Mouse (Mus musculus) lung, postnatal 0 days (tissue): ENCODE measurements around the gene Il11. TPM values are rescaled to one million over a fixed set of nuclear protein-coding genes. Genes with fewer than 3 reads are reported as not detected.
A peak's percentile ranks its signal among the peaks of the same experiment; 100 is the strongest.
"Not testable (repeated sequence)": the region's sequence is repeated elsewhere in the genome, so short reads cannot be mapped to it uniquely, and the experiment has no call there.

Source experiments
- ATAC-seq: fragments of 200-750 bp; cut with Nextera tagmentation; 2 replicates; pipeline ENCODE4 v1.8.0; 2017; ENCODE audit warnings: moderate library complexity
- DNase-seq: peaks from one replicate; pipeline ENCODE4 v3.0.0-alpha.2; 2016; ENCODE audit warnings: low spot score
- H3K27ac ChIP-seq: fragments of 300-500 bp; sonication (generic); 2 replicates; pipeline ENCODE4 v1.5.1; 2014; ENCODE audit warnings: antibody characterized with exemption, mild to moderate bottlenecking, low read length, mixed read lengths
- H3K27me3 ChIP-seq: fragments of 300-500 bp; sonication (generic); replicated peaks from 2 replicates; pipeline ENCODE4 v1.6.1; 2014; ENCODE audit warnings: low read length, mixed read lengths; ENCODE audit not compliant: insufficient read depth
- H3K36me3 ChIP-seq: fragments of 300-500 bp; sonication (generic); 2 replicates; pipeline ENCODE4 v1.6.1; 2014; ENCODE audit warnings: low read length, mixed read lengths; ENCODE audit not compliant: insufficient read depth
- H3K4me1 ChIP-seq: fragments of 300-500 bp; sonication (generic); 2 replicates; pipeline ENCODE4 v1.6.1; 2014; ENCODE audit warnings: antibody characterized with exemption, low read depth, low read length, mixed read lengths; ENCODE audit not compliant: insufficient read depth
- H3K4me2 ChIP-seq: fragments of 300-500 bp; sonication (generic); replicated peaks from 2 replicates; pipeline ENCODE4 v1.6.1; 2014; ENCODE audit warnings: low read depth, mild to moderate bottlenecking, low read length, moderate library complexity, mixed read lengths
- H3K4me3 ChIP-seq: fragments of 300-500 bp; sonication (generic); 2 replicates; pipeline ENCODE4 v1.5.1; 2014; ENCODE audit warnings: low read depth, low read length
- H3K9ac ChIP-seq: fragments of 300-500 bp; sonication (generic); replicated peaks from 2 replicates; pipeline ENCODE4 v1.6.1; 2014; ENCODE audit warnings: low read depth, mild to moderate bottlenecking
- H3K9me3 ChIP-seq: fragments of 300-500 bp; sonication (generic); 2 replicates; pipeline ENCODE4 v1.6.1; 2016; ENCODE audit warnings: low read length, mixed read lengths
- CTCF ChIP-seq: IDR thresholded peaks from 2 replicates; pipeline ENCODE4 v1.5.1; 2016; ENCODE audit warnings: antibody characterized with exemption, mild to moderate bottlenecking
- EP300 ChIP-seq: IDR thresholded peaks from 2 replicates; pipeline ENCODE4 v1.6.1; 2016; ENCODE audit warnings: antibody characterized with exemption, mild to moderate bottlenecking, control low read depth
- WGBS: fragments of 180-500 bp; shearing (Covaris S2); extraction: QIAGEN DNeasy Blood & Tissue Kit; methylation state at CpG from one replicate; pipeline ENCODE4 v1.1.7; 2014; 5-methylcytosine and 5-hydroxymethylcytosine counted together
- polyA plus RNA-seq: library from polyadenylated mRNA; unstranded; fragments of >200 nt; fragmentation: Nextera tagmentation; extraction: Ambion mirVana; gene quantifications from 2 replicates; pipeline ENCODE4 v1.2.1, GENCODE M21; 2015

Il11 gene
- polyA plus RNA-seq, 1 experiment from 2014 or later: 0.29 TPM

DNA sequence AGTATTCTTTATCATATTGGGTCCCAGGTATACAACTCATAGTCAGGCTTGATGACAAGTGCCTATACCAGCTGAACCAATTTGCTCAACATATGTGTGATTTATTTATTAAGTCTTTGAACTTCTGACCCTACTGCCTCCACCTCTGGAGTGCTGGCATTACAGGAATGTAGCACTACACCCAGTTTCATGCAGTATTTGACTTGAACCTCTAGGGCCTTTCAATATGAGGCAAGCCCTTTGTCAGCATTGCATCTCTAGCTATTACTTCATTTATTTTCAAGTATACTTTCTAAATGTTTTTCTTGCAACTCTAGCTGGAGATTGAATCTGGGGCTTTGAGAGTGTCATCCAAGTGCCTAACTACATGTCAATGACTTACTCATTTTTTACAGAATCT lies 19.6 kb upstream of the Il11 start:
- Histone ChIP-seq H3K4me1 (no peaks in the 10 kb centered on the region), H3K27me3 (no peaks in the 10 kb centered on the region), H3K36me3 (peaks cover 16% of the 10 kb centered on the region; the same call in 1 of the 2 replicates), H3K9ac (no peak overlapping the region), H3K4me3 (no peak overlapping the region), H3K4me2 (no peak overlapping the region), H3K9me3 (no peaks in the 10 kb centered on the region), H3K27ac (no peak overlapping the region)
- DNase-seq (peak; percentile 64), ATAC-seq (peak; percentile 79)
- TF ChIP-seq EP300 (0 out of 2 replicates have a peak, but pooled peaks have one; percentile 29), CTCF (0 out of 2 replicates have a peak, but pooled peaks have one; percentile 16)

DNA sequence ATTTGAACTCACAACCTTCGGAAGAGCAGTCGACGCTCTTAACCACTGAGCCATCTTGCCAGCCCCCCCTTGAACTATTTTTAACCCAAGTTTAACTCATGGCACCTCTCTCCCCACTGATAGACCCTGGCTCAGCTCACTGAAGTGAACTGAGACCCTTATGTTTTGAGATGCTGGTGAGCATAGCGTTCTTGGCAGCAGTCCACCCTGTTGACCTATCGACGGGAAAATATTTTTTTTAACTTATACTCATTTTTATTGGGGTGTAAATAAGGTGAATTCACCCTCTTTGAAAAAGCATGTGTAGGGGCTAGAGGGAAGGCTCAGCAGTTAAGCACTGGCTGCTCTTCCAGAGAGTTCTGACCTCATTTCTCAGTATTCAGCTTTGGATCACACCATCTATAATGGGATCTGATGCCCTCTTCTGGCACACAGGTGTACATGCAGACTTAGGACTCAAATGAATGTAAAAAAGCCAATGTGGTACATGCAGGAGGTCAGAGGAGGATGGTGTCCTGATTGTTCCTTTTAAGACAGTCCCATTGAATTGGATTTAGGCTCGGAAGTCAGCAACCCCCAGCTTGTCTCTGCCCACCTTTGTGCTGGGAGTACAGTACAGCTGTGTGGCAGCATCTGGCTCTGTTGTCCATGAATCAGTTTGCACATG lies 13.2 kb upstream of the Il11 start:
- peaks cover 5% of the 10 kb centered on the region; the same call in 1 of the 2 replicates for H3K36me3 ChIP-seq
- H3K9ac ChIP-seq: no peak overlapping the region
- no peak overlapping the region for H3K4me2 ChIP-seq
- no peaks in the 10 kb centered on the region for H3K27me3 ChIP-seq
- no peak overlapping the region for H3K4me3 ChIP-seq
- DNase-seq (peak; percentile 82), ATAC-seq (no peak)
- H3K4me1 ChIP-seq: 0 out of 2 replicates have a peak, but pooled peaks cover 4% of the 10 kb centered on the region
- TF ChIP-seq CTCF (peak; percentile 86), EP300 (no peak)
- H3K9me3 ChIP-seq: no peaks in the 10 kb centered on the region
- H3K27ac ChIP-seq: no peak overlapping the region
- WGBS: 63% methylated on average over 7 of the region's 7 CpGs

DNA sequence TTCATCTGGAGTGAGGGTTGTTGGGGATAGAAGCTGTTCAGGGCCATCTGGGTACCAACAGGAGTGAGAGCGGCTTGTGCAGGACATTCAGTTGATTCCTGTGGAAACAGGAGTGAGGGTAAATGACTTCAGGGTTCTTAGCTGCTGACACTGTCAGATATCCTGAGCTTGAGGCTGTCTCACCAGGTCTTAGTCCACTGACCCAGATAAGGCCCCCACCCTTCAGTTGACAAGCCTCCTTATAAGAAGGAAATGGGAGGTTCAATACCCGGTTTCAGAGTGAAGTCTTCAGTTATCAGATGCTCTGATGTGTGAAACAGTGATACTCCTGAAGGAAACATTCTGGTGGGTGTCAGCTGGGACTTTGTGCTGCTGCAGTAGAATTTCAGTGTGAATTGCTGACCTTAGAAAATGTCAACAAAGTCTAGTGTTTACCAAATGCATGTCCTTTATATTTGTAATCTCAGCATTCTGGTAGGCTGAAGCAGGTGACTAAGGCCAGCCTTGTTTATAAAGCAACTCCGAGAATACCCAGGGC lies 12.0 kb upstream of the Il11 start:
- H3K36me3 ChIP-seq: peaks cover 5% of the 10 kb centered on the region; the same call in 1 of the 2 replicates
- ATAC-seq: no peak
- no peak for DNase-seq
- H3K9me3 ChIP-seq: no peaks in the 10 kb centered on the region
- no peaks in the 10 kb centered on the region for H3K27me3 ChIP-seq
- H3K4me3 ChIP-seq: no peak overlapping the region
- no peak overlapping the region for H3K4me2 ChIP-seq
- no peak overlapping the region for H3K27ac ChIP-seq
- 0 out of 2 replicates have a peak, but pooled peaks cover 4% of the 10 kb centered on the region for H3K4me1 ChIP-seq
- 64% methylated on average over 3 of the region's 3 CpGs for WGBS
- no peak for TF ChIP-seq EP300
- no peak for TF ChIP-seq CTCF
- no peak overlapping the region for H3K9ac ChIP-seq

DNA sequence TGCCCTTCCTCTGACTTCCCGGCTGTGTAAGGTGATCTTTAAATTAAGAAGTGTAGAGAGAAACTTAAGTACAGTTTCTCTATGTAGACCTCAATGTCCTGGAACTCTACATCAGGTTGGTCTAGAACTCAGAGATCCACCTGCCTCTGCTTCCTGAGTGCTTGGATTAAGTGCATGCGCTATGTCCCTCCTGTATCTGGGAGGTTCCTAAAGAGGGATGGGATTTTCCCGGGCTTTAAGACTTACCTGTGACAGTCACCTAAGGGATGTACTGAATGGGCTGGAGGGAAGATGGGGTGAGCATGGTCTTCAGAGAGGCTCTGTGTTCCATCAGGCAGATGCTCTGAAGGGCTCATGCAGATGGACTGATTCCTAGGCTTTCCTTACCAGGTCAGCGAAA lies 11.0 kb upstream of the Il11 start:
- peak overlapping the region; percentile 83 for H3K9ac ChIP-seq
- 31% methylated on average over 4 of the region's 4 CpGs for WGBS
- H3K36me3 ChIP-seq: peaks cover 5% of the 10 kb centered on the region; the same call in 1 of the 2 replicates
- DNase-seq: no peak
- H3K4me3 ChIP-seq: peak overlapping the region; percentile 73
- TF ChIP-seq CTCF: no peak
- TF ChIP-seq EP300: no peak
- no peak overlapping the region for H3K27ac ChIP-seq
- 0 out of 2 replicates have a peak, but pooled peaks cover 4% of the 10 kb centered on the region for H3K4me1 ChIP-seq
- H3K9me3 ChIP-seq: no peaks in the 10 kb centered on the region
- peak overlapping the region; percentile 72 for H3K4me2 ChIP-seq
- no peaks in the 10 kb centered on the region for H3K27me3 ChIP-seq
- ATAC-seq: no peak

DNA sequence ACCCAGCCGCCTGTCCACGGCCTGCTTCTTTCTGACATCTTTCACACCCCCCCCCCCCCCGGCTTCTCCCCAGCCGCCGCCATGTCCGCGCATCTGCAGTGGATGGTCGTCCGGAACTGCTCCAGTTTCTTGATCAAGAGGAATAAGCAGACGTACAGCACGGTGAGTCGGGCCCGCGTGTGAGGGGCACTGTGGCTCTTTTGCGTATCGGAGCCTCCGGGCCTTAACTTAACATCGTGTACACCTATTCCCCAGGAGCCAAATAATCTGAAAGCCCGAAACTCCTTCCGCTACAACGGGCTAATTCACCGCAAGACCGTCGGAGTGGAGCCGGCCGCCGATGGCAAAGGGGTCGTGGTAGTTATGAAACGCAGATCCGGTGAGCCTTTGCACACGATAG lies 10.6 kb upstream of the Il11 start:
- peak; percentile 2 for ATAC-seq
- Histone ChIP-seq H3K9ac (peak overlapping the region; percentile 83), H3K27ac (peak overlapping the region; percentile 89), H3K4me3 (peak overlapping the region; percentile 73), H3K4me2 (peak overlapping the region; percentile 72)
- DNase-seq, H3K9me3 ChIP-seq, H3K27me3 ChIP-seq, H3K4me1 ChIP-seq, H3K36me3 ChIP-seq: not testable (repeated sequence)
- WGBS: under 1% methylated on average over 31 of the region's 31 CpGs

DNA sequence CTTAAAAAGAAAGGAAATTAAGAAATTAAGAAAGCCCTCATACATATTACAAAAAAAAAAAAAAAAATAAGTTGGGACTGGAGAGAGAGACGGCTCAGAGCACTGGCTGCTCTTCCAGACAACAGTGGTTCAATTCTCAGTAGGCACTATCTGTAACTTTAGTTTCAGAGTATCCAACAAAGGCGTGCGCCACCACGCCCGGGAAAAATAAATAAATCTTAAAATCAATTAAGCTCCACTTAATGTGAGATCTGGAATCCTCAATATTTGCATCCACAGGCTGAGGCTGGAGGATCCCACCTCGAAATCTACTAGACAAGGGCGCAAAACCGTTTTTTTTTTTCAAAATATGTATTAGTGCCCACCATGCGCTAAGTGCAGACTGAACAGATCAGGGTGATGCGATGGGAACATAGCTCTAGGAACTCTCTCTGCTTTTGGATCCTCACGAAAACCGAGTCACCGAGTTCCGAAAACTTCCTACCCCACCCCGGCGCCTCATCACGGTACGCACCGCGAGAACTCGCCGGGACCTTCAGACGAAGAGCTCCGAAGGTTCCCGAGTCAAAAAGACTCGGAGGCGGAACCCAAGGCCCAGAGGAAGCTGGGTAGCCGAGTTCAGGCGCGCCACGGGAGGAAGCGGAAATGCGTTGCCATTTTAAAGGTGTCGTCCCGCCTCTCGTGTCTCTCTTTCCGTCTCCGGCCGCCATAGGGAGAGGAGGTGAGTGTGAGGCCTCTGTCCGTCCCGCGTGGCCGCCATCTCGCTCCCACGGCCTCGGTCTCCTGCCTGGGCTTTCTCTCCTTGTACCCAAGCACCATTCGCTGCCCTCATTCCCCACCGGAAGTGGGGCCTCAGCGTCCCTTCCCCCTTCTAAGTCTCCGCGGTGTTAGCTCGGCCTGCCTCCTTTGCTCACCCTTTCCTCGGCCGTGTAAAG lies 9.9 kb upstream of the Il11 start, which contains the start of gene Rpl28:
Gene Rpl28 (plus strand): TSS at position 597 of the 935 bp plus-strand sequence.
- Histone ChIP-seq H3K36me3 (peaks cover 4% of the 10 kb centered on the region; the same call in 1 of the 2 replicates), H3K9me3 (no peaks in the 10 kb centered on the region), H3K4me3 (peak within 1 kb of the TSS; percentile 73), H3K27ac (peak within 1 kb of the TSS; percentile 91), H3K4me2 (peak within 1 kb of the TSS; percentile 72), H3K4me1 (0 out of 2 replicates have a peak, but pooled peaks cover 7% of the 10 kb centered on the region), H3K27me3 (no peaks in the 10 kb centered on the region), H3K9ac (peak within 1 kb of the TSS; percentile 83)
- peak; percentile 100 for DNase-seq
- ATAC-seq: peak; percentile 92
- WGBS: under 1% methylated on average over 47 of the region's 54 CpGs
- TF ChIP-seq EP300 (peak; percentile 43; the same call in 1 of the 2 replicates), CTCF (no peak)
